Mouse (Mus musculus): Measurements from ENCODE around the gene Smyd2. TPM values are rescaled to one million over a fixed set of nuclear protein-coding genes. Genes with fewer than 3 reads are reported as not detected.

The Smyd2 gene
- polyA plus RNA-seq, 1 experiment from 2014 or later: 73.9 TPM

- Histone ChIP-seq H3K4me1 (replicated peaks; ENCODE audit: control insufficient read depth, insufficient read depth, low read length) (peaks cover 14% of the 10 kb centered on the region), H3K4me2 (replicated peaks) (no peak overlapping the region), H3K4me3 (replicated peaks; ENCODE audit: low read length) (no peak overlapping the region), H3K36me3 (replicated peaks; ENCODE audit: control insufficient read depth, insufficient read depth) (no peaks in the 10 kb centered on the region), H3K9ac (no peak overlapping the region), H3K27me3 (ENCODE audit: control insufficient read depth, insufficient read depth, low read length) (no peaks in the 10 kb centered on the region), H3K27ac (no peak overlapping the region), H3K9me3 (ENCODE audit: control insufficient read depth, low read length) (no peaks in the 10 kb centered on the region)
- DNase-seq (ENCODE audit: low spot score) (no peak), ATAC-seq (ENCODE audit: low FRiP score) (no peak)
- 73% methylated on average over 12 of the region's 12 CpGs for WGBS
These were observed 61.2 kb downstream of the Smyd2 start for GRCm38 (mm10) chr1:189860942-189861315.

GRCm38 (mm10) chr1:189860112-189860941 lies 61.8 kb downstream of the Smyd2 start:
- Histone ChIP-seq H3K27ac (no peak overlapping the region), H3K9ac (no peak overlapping the region), H3K4me2 (replicated peaks) (no peak overlapping the region), H3K27me3 (ENCODE audit: control insufficient read depth, insufficient read depth, low read length) (no peaks in the 10 kb centered on the region), H3K36me3 (replicated peaks; ENCODE audit: control insufficient read depth, insufficient read depth) (no peaks in the 10 kb centered on the region), H3K4me1 (replicated peaks; ENCODE audit: control insufficient read depth, insufficient read depth, low read length) (peaks cover 9% of the 10 kb centered on the region), H3K4me3 (replicated peaks; ENCODE audit: low read length) (no peak overlapping the region), H3K9me3 (ENCODE audit: control insufficient read depth, low read length) (no peaks in the 10 kb centered on the region)
- no peak for ATAC-seq (ENCODE audit: low FRiP score)
- WGBS: 84% methylated on average over 17 of the region's 17 CpGs
- DNase-seq (ENCODE audit: low spot score): no peak

- no peak overlapping the region for H3K9ac ChIP-seq
- 60% methylated on average over 6 of the region's 6 CpGs for WGBS
- H3K4me1 ChIP-seq (replicated peaks; ENCODE audit: control insufficient read depth, insufficient read depth, low read length): 0 out of 2 replicates have a peak, but pooled peaks cover 4% of the 10 kb centered on the region
- H3K27me3 ChIP-seq (ENCODE audit: control insufficient read depth, insufficient read depth, low read length): no peaks in the 10 kb centered on the region
- no peak overlapping the region for H3K4me3 ChIP-seq (replicated peaks; ENCODE audit: low read length)
- H3K9me3 ChIP-seq (ENCODE audit: control insufficient read depth, low read length): no peaks in the 10 kb centered on the region
- H3K36me3 ChIP-seq (replicated peaks; ENCODE audit: control insufficient read depth, insufficient read depth): no peaks in the 10 kb centered on the region
- no peak overlapping the region for H3K4me2 ChIP-seq (replicated peaks)
- DNase-seq (ENCODE audit: low spot score) (no peak), ATAC-seq (ENCODE audit: low FRiP score) (no peak)
- H3K27ac ChIP-seq: no peak overlapping the region
These were observed 63.8 kb downstream of the Smyd2 start for GRCm38 (mm10) chr1:189858377-189858776.

GRCm38 (mm10) chr1:189855739-189856138 lies 66.4 kb downstream of the Smyd2 start:
- 97% methylated on average over 5 of the region's 5 CpGs for WGBS
- Histone ChIP-seq H3K27ac (no peak overlapping the region), H3K9me3 (ENCODE audit: control insufficient read depth, low read length) (no peaks in the 10 kb centered on the region), H3K27me3 (ENCODE audit: control insufficient read depth, insufficient read depth, low read length) (no peaks in the 10 kb centered on the region), H3K4me1 (replicated peaks; ENCODE audit: control insufficient read depth, insufficient read depth, low read length) (0 out of 2 replicates have a peak, but pooled peaks cover 4% of the 10 kb centered on the region), H3K4me2 (replicated peaks) (no peak overlapping the region), H3K36me3 (replicated peaks; ENCODE audit: control insufficient read depth, insufficient read depth) (no peaks in the 10 kb centered on the region), H3K9ac (no peak overlapping the region), H3K4me3 (replicated peaks; ENCODE audit: low read length) (no peak overlapping the region)
- ATAC-seq (ENCODE audit: low FRiP score) (no peak), DNase-seq (ENCODE audit: low spot score) (no peak)

GRCm38 (mm10) chr1:189854646-189855045 lies 67.5 kb downstream of the Smyd2 start:
- H3K27me3 ChIP-seq (ENCODE audit: control insufficient read depth, insufficient read depth, low read length): no peaks in the 10 kb centered on the region
- H3K36me3 ChIP-seq (replicated peaks; ENCODE audit: control insufficient read depth, insufficient read depth): no peaks in the 10 kb centered on the region
- H3K27ac ChIP-seq: no peak overlapping the region
- H3K9me3 ChIP-seq (ENCODE audit: control insufficient read depth, low read length): no peaks in the 10 kb centered on the region
- 88% methylated on average over 13 of the region's 13 CpGs for WGBS
- DNase-seq (ENCODE audit: low spot score) (no peak), ATAC-seq (ENCODE audit: low FRiP score) (no peak)
- 0 out of 2 replicates have a peak, but pooled peaks cover 4% of the 10 kb centered on the region for H3K4me1 ChIP-seq (replicated peaks; ENCODE audit: control insufficient read depth, insufficient read depth, low read length)
- H3K9ac ChIP-seq: no peak overlapping the region
- H3K4me2 ChIP-seq (replicated peaks): no peak overlapping the region
- no peak overlapping the region for H3K4me3 ChIP-seq (replicated peaks; ENCODE audit: low read length)

- H3K9ac ChIP-seq: no peak overlapping the region
- H3K4me1 ChIP-seq (replicated peaks; ENCODE audit: control insufficient read depth, insufficient read depth, low read length): no peaks in the 10 kb centered on the region
- WGBS: 86% methylated on average over 7 of the region's 7 CpGs
- no peaks in the 10 kb centered on the region for H3K9me3 ChIP-seq (ENCODE audit: control insufficient read depth, low read length)
- H3K27me3 ChIP-seq (ENCODE audit: control insufficient read depth, insufficient read depth, low read length): no peaks in the 10 kb centered on the region
- H3K36me3 ChIP-seq (replicated peaks; ENCODE audit: control insufficient read depth, insufficient read depth): no peaks in the 10 kb centered on the region
- no peak for DNase-seq (ENCODE audit: low spot score)
- no peak overlapping the region for H3K4me2 ChIP-seq (replicated peaks)
- no peak for ATAC-seq (ENCODE audit: low FRiP score)
- no peak overlapping the region for H3K4me3 ChIP-seq (replicated peaks; ENCODE audit: low read length)
- no peak overlapping the region for H3K27ac ChIP-seq
These were observed 69.7 kb downstream of the Smyd2 start for GRCm38 (mm10) chr1:189852456-189852855.

GRCm38 (mm10) chr1:189852051-189852450 lies 70.1 kb downstream of the Smyd2 start:
- Histone ChIP-seq H3K27me3 (ENCODE audit: control insufficient read depth, insufficient read depth, low read length) (no peaks in the 10 kb centered on the region), H3K4me2 (replicated peaks) (no peak overlapping the region), H3K4me3 (replicated peaks; ENCODE audit: low read length) (no peak overlapping the region), H3K4me1 (replicated peaks; ENCODE audit: control insufficient read depth, insufficient read depth, low read length) (no peaks in the 10 kb centered on the region), H3K9me3 (ENCODE audit: control insufficient read depth, low read length) (no peaks in the 10 kb centered on the region), H3K9ac (no peak overlapping the region), H3K27ac (no peak overlapping the region), H3K36me3 (replicated peaks; ENCODE audit: control insufficient read depth, insufficient read depth) (no peaks in the 10 kb centered on the region)
- 88% methylated on average over 5 of the region's 5 CpGs for WGBS
- no peak for ATAC-seq (ENCODE audit: low FRiP score)
- no peak for DNase-seq (ENCODE audit: low spot score)

GRCm38 (mm10) chr1:189849550-189849949 lies 72.6 kb downstream of the Smyd2 start:
- Histone ChIP-seq H3K9ac (no peak overlapping the region), H3K36me3 (replicated peaks; ENCODE audit: control insufficient read depth, insufficient read depth) (no peaks in the 10 kb centered on the region), H3K4me2 (replicated peaks) (no peak overlapping the region), H3K4me1 (replicated peaks; ENCODE audit: control insufficient read depth, insufficient read depth, low read length) (no peaks in the 10 kb centered on the region), H3K27me3 (ENCODE audit: control insufficient read depth, insufficient read depth, low read length) (no peaks in the 10 kb centered on the region), H3K9me3 (ENCODE audit: control insufficient read depth, low read length) (no peaks in the 10 kb centered on the region), H3K4me3 (replicated peaks; ENCODE audit: low read length) (no peak overlapping the region), H3K27ac (no peak overlapping the region)
- ATAC-seq (ENCODE audit: low FRiP score) (no peak), DNase-seq (ENCODE audit: low spot score) (no peak)
- WGBS: 81% methylated on average over 11 of the region's 11 CpGs

- Histone ChIP-seq H3K9ac (no peak overlapping the region), H3K4me1 (replicated peaks; ENCODE audit: control insufficient read depth, insufficient read depth, low read length) (no peaks in the 10 kb centered on the region), H3K27ac (no peak overlapping the region), H3K4me2 (replicated peaks) (no peak overlapping the region), H3K4me3 (replicated peaks; ENCODE audit: low read length) (no peak overlapping the region), H3K36me3 (replicated peaks; ENCODE audit: control insufficient read depth, insufficient read depth) (no peaks in the 10 kb centered on the region), H3K27me3 (ENCODE audit: control insufficient read depth, insufficient read depth, low read length) (no peaks in the 10 kb centered on the region), H3K9me3 (ENCODE audit: control insufficient read depth, low read length) (no peaks in the 10 kb centered on the region)
- DNase-seq (ENCODE audit: low spot score): no peak
- no peak for ATAC-seq (ENCODE audit: low FRiP score)
- WGBS: 95% methylated on average over 2 of the region's 2 CpGs
These were observed 75.8 kb downstream of the Smyd2 start for GRCm38 (mm10) chr1:189846319-189846718.
